Mouse (Mus musculus) liver, embryonic 13.5 days (tissue): ENCODE measurements at regions not wholly inside any gene's neighbourhood (a gene's known extent, or its start where the extent isn't known, plus 50 kb on each side); places are given as distances from the start of the nearest gene placed in this dataset.

Experiments
- ATAC-seq: fragments of 200-750 bp; cut with Nextera tagmentation; 2 replicates; pipeline ENCODE4 v1.8.0; 2017; ENCODE audit warnings: low read depth, mild to moderate bottlenecking, moderate number of reproducible peaks, moderate library complexity
- DNase-seq: peaks from one replicate; pipeline ENCODE4 v3.0.0; 2022
- H3K27ac ChIP-seq: fragments of 300-500 bp; sonication (generic); 2 replicates; pipeline ENCODE4 v1.5.1; 2015; ENCODE audit warnings: moderate library complexity, mild to moderate bottlenecking, inconsistent platforms
- H3K27me3 ChIP-seq: fragments of 300-500 bp; sonication (generic); 2 replicates; pipeline ENCODE4 v1.6.1; 2015; ENCODE audit warnings: mild to moderate bottlenecking, inconsistent platforms
- H3K36me3 ChIP-seq: fragments of 300-500 bp; sonication (generic); 2 replicates; pipeline ENCODE4 v1.6.1; 2015; ENCODE audit warnings: mild to moderate bottlenecking, inconsistent platforms
- H3K4me1 ChIP-seq: fragments of 300-500 bp; sonication (generic); replicated peaks from 2 replicates; pipeline ENCODE4 v1.6.1; 2015; ENCODE audit warnings: inconsistent platforms
- H3K4me2 ChIP-seq: fragments of 300-500 bp; sonication (generic); 2 replicates; pipeline ENCODE4 v1.6.1; 2015; ENCODE audit warnings: inconsistent platforms, mild to moderate bottlenecking, moderate library complexity
- H3K4me3 ChIP-seq: fragments of 300-500 bp; sonication (generic); replicated peaks from 2 replicates; pipeline ENCODE4 v1.5.1; 2015; ENCODE audit warnings: mild to moderate bottlenecking, inconsistent platforms
- H3K9ac ChIP-seq: fragments of 300-500 bp; sonication (generic); 2 replicates; pipeline ENCODE4 v1.6.1; 2015; ENCODE audit warnings: mild to moderate bottlenecking, inconsistent platforms
- H3K9me3 ChIP-seq: fragments of 300-500 bp; sonication (generic); replicated peaks from 2 replicates; pipeline ENCODE4 v1.6.1; 2016; ENCODE audit warnings: inconsistent platforms
- WGBS: fragments of 180-500 bp; shearing (Covaris S2); methylation state at CpG from one replicate; pipeline ENCODE4 v1.1.7; 2015; ENCODE audit not compliant: insufficient replicate concordance; 5-methylcytosine and 5-hydroxymethylcytosine counted together

- no peak overlapping the region for H3K27ac ChIP-seq
- no peaks in the 10 kb centered on the region for H3K36me3 ChIP-seq
- 45% methylated on average over 11 of the region's 11 CpGs for WGBS
- H3K9ac ChIP-seq: no peak overlapping the region
- no peak overlapping the region for H3K4me2 ChIP-seq
- no peak for DNase-seq
- no peaks in the 10 kb centered on the region for H3K27me3 ChIP-seq
- ATAC-seq: no peak
- H3K4me3 ChIP-seq: no peak overlapping the region
- no peaks in the 10 kb centered on the region; the same call in 1 of the 2 replicates for H3K9me3 ChIP-seq
- H3K4me1 ChIP-seq: no peaks in the 10 kb centered on the region
Measured at GRCm38 (mm10) chr1:128824916-128825683, 233.0 kb upstream of the Cxcr4 start.

GRCm38 (mm10) chr1:128824235-128824634 lies 232.1 kb upstream of the Cxcr4 start:
- Histone ChIP-seq H3K4me1 (no peaks in the 10 kb centered on the region), H3K27ac (no peak overlapping the region), H3K36me3 (no peaks in the 10 kb centered on the region), H3K9ac (no peak overlapping the region), H3K4me2 (no peak overlapping the region), H3K9me3 (no peaks in the 10 kb centered on the region; the same call in 1 of the 2 replicates), H3K27me3 (no peaks in the 10 kb centered on the region), H3K4me3 (no peak overlapping the region)
- ATAC-seq: no peak
- WGBS: 11% methylated on average over 8 of the region's 8 CpGs
- DNase-seq: peak; percentile 13

GRCm38 (mm10) chr1:128821991-128822390 lies 229.9 kb upstream of the Cxcr4 start:
- Histone ChIP-seq H3K4me3 (no peak overlapping the region), H3K27me3 (no peaks in the 10 kb centered on the region), H3K9me3 (no peaks in the 10 kb centered on the region; the same call in 1 of the 2 replicates), H3K9ac (no peak overlapping the region), H3K4me1 (no peaks in the 10 kb centered on the region), H3K4me2 (no peak overlapping the region), H3K27ac (no peak overlapping the region), H3K36me3 (no peaks in the 10 kb centered on the region)
- WGBS: 61% methylated on average over 6 of the region's 6 CpGs
- ATAC-seq (no peak), DNase-seq (no peak)

GRCm38 (mm10) chr1:128820527-128820926 lies 228.4 kb upstream of the Cxcr4 start:
- DNase-seq (no peak), ATAC-seq (no peak)
- no peaks in the 10 kb centered on the region for H3K4me1 ChIP-seq
- no peaks in the 10 kb centered on the region; the same call in 1 of the 2 replicates for H3K9me3 ChIP-seq
- no peaks in the 10 kb centered on the region for H3K36me3 ChIP-seq
- H3K9ac ChIP-seq: no peak overlapping the region
- WGBS: 52% methylated on average over 1 of the region's 1 CpGs
- H3K4me2 ChIP-seq: no peak overlapping the region
- no peak overlapping the region for H3K4me3 ChIP-seq
- no peak overlapping the region for H3K27ac ChIP-seq
- H3K27me3 ChIP-seq: no peaks in the 10 kb centered on the region

- no peak overlapping the region for H3K9ac ChIP-seq
- DNase-seq (no peak), ATAC-seq (no peak)
- no peak overlapping the region for H3K4me2 ChIP-seq
- no peaks in the 10 kb centered on the region; the same call in 1 of the 2 replicates for H3K9me3 ChIP-seq
- no peak overlapping the region for H3K27ac ChIP-seq
- H3K27me3 ChIP-seq: no peaks in the 10 kb centered on the region
- H3K36me3 ChIP-seq: no peaks in the 10 kb centered on the region
- no peak overlapping the region for H3K4me3 ChIP-seq
- H3K4me1 ChIP-seq: no peaks in the 10 kb centered on the region
- 71% methylated on average over 6 of the region's 6 CpGs for WGBS
Measured at GRCm38 (mm10) chr1:128819611-128820010, 227.5 kb upstream of the Cxcr4 start.

- Histone ChIP-seq H3K27me3 (no peaks in the 10 kb centered on the region), H3K4me1 (no peaks in the 10 kb centered on the region), H3K4me3 (no peak overlapping the region), H3K9me3 (no peaks in the 10 kb centered on the region), H3K4me2 (no peak overlapping the region), H3K9ac (no peak overlapping the region), H3K36me3 (no peaks in the 10 kb centered on the region), H3K27ac (no peak overlapping the region)
- DNase-seq (no peak), ATAC-seq (no peak)
- WGBS: 62% methylated on average over 5 of the region's 5 CpGs
Measured at GRCm38 (mm10) chr1:128813379-128813778, 221.3 kb upstream of the Cxcr4 start.

GRCm38 (mm10) chr1:128810860-128811259 lies 218.8 kb upstream of the Cxcr4 start:
- WGBS: 62% methylated on average over 3 of the region's 3 CpGs
- H3K4me2 ChIP-seq: no peak overlapping the region
- H3K4me3 ChIP-seq: no peak overlapping the region
- no peaks in the 10 kb centered on the region for H3K27me3 ChIP-seq
- no peaks in the 10 kb centered on the region for H3K4me1 ChIP-seq
- no peak overlapping the region for H3K27ac ChIP-seq
- no peak for ATAC-seq
- no peak overlapping the region for H3K9ac ChIP-seq
- no peaks in the 10 kb centered on the region for H3K9me3 ChIP-seq
- H3K36me3 ChIP-seq: no peaks in the 10 kb centered on the region
- no peak for DNase-seq

GRCm38 (mm10) chr1:128810094-128810493 lies 218.0 kb upstream of the Cxcr4 start:
- no peak overlapping the region for H3K4me3 ChIP-seq
- ATAC-seq (no peak), DNase-seq (no peak)
- H3K4me1 ChIP-seq: no peaks in the 10 kb centered on the region
- WGBS: 78% methylated on average over 2 of the region's 2 CpGs
- no peaks in the 10 kb centered on the region for H3K36me3 ChIP-seq
- H3K9me3 ChIP-seq: no peaks in the 10 kb centered on the region
- no peak overlapping the region for H3K27ac ChIP-seq
- no peak overlapping the region for H3K4me2 ChIP-seq
- no peak overlapping the region for H3K9ac ChIP-seq
- no peaks in the 10 kb centered on the region for H3K27me3 ChIP-seq

- H3K4me2 ChIP-seq: no peak overlapping the region
- DNase-seq: no peak
Measured at GRCm38 (mm10) chr1:128809601-128810000, 217.5 kb upstream of the Cxcr4 start.

GRCm38 (mm10) chr1:128808599-128808998 lies 216.5 kb upstream of the Cxcr4 start:
- 64% methylated on average over 5 of the region's 5 CpGs for WGBS
- ATAC-seq: no peak
- no peak overlapping the region for H3K4me2 ChIP-seq
- no peak overlapping the region for H3K27ac ChIP-seq
- no peak overlapping the region for H3K4me3 ChIP-seq
- no peaks in the 10 kb centered on the region for H3K27me3 ChIP-seq
- no peaks in the 10 kb centered on the region for H3K36me3 ChIP-seq
- no peak for DNase-seq
- H3K9me3 ChIP-seq: no peaks in the 10 kb centered on the region
- no peak overlapping the region for H3K9ac ChIP-seq
- H3K4me1 ChIP-seq: no peaks in the 10 kb centered on the region

More at GRCm38 (mm10) chr1:128809601-128810000, 217.5 kb upstream of the Cxcr4 start:
- no peak overlapping the region for H3K9ac ChIP-seq
- H3K4me3 ChIP-seq: no peak overlapping the region
- ATAC-seq: no peak
- no peaks in the 10 kb centered on the region for H3K9me3 ChIP-seq
- no peaks in the 10 kb centered on the region for H3K36me3 ChIP-seq
- H3K27me3 ChIP-seq: no peaks in the 10 kb centered on the region
- 73% methylated on average over 8 of the region's 8 CpGs for WGBS
- H3K4me1 ChIP-seq: no peaks in the 10 kb centered on the region
- H3K27ac ChIP-seq: no peak overlapping the region

GRCm38 (mm10) chr1:128805687-128806653 lies 213.9 kb upstream of the Cxcr4 start:
- Histone ChIP-seq H3K27me3 (no peaks in the 10 kb centered on the region), H3K4me3 (no peak overlapping the region), H3K27ac (no peak overlapping the region), H3K9me3 (no peaks in the 10 kb centered on the region), H3K9ac (no peak overlapping the region), H3K36me3 (no peaks in the 10 kb centered on the region), H3K4me1 (no peaks in the 10 kb centered on the region), H3K4me2 (no peak overlapping the region)
- 49% methylated on average over 10 of the region's 10 CpGs for WGBS
- no peak for ATAC-seq
- DNase-seq: no peak
